Mouse (Mus musculus): ENCODE measurements at regions not wholly inside any gene's neighbourhood (a gene's known extent, or its start where the extent isn't known, plus 50 kb on each side); places are given as distances from the start of the nearest gene placed in this dataset.

DNA sequence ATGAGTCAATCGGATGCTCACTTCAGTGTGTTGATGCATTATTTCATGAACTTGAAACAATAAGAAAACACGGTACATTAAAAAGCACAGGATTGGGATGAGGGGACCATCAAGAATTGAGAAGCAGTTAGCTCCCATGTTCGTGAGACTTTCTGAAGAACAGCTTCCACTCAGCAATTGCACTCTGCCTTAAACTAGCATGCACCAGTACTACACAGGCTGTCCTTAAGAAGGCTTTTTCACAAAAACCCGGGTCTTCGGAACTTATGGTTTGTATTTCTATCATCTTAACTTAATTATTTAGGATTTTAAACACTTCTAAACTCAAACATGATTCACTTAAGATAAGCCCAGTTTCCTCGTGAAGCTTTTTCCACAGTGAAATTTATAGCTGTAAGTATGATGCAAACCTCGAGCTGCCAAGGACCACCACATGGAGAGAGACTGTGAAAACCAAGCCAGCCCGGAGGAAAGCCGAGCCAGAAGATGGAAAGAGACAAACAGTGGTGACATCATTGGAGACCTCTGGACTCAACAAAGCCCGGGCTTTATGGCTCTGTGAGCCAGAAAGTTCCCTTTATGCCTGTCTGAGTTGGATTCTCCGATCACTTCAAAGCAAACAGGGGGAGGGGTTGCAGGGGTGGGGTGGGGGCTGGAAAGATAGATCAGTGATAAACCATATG, 162.7 kb upstream of the Atp2b1 start:
- no peak for DNase-seq (ENCODE audit: low spot score)

DNA sequence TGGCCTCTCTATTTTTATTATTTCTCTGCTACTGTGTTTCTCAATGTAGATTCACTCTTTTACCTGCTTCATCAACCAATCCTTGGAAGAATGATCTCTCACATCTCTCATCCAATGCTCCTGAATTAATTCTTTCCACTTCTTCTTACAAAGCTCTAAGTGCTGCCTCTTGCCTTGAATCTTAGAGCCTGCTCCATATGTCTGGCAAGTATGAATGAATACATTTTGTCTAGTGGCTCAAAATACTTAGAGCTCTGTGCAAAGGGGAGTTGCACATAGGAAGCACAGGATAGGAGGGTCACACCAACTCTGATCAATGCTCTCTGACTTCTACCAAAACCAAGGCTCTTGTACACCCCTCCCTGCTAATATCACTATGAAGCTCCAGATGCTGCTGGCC, 153.1 kb upstream of the Atp2b1 start:
- DNase-seq (ENCODE audit: low spot score): no peak

- no peak for DNase-seq (ENCODE audit: low spot score)
Measured at GRCm38 (mm10) chr10:98765786-98766419, 148.3 kb upstream of the Atp2b1 start.

- DNase-seq (ENCODE audit: low spot score): no peak
Measured at GRCm38 (mm10) chr10:98779783-98780182, 134.4 kb upstream of the Atp2b1 start.

DNA sequence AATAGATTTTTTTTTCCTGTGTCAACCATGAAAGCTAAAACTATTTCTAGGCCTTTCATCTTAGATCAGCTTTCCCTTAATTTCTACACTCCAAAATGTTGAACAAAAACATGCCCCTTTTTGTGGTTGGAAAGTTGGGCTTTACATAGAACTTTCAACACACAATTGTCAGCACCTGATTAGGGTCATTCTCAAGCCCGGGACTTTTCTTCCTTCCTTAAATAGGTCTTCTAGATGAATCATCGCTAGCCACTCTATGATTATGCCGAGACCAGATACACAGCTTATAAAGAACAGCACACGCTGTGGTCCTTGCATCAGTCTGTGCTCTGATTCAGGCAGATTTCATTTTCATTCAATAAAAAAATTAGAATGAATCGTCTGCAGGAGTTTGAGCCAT, 133.3 kb upstream of the Atp2b1 start:
- DNase-seq (ENCODE audit: low spot score): no peak

DNA sequence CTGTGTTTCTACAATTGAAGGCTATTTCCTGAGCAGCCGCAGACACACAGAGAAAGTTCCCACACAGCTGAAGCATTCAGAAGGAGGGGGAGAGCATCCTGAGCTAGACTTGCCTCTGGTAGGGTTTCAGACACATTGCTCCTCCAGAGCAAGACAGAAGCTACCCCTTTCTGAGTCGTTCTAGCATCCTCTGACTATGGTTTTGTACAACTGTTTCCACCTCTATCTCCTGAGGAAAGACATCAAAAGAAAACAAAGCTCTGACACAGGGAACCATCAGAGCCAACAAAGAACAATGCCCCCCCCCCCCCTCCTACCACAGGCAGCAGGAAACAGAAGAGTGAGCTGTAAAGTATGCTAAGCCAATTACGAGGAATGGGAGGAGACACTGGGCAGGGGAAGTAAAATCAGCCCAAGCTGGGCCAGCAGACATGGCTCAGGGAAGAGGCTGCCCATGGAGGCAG, 132.3 kb upstream of the Atp2b1 start:
- peak; percentile 49 for DNase-seq (ENCODE audit: low spot score)

DNA sequence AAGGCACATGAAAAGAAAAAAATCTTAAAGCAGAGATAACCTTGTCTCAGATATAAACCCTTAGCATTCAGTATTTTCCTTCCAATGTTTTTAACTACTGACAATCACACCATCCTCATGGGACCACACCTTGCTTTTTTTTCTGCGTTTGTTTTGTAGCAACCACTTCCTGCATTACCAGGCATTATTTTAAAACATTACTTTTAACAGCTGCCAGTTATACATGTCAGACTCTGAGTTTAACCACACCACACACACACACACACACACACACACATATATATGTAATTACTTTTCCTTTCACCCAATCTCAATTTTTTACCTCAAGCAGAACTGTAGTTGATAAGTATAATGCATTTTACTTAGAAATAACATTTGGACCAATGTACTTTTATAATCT, 128.8 kb upstream of the Atp2b1 start:
- DNase-seq (ENCODE audit: low spot score): no peak

DNA sequence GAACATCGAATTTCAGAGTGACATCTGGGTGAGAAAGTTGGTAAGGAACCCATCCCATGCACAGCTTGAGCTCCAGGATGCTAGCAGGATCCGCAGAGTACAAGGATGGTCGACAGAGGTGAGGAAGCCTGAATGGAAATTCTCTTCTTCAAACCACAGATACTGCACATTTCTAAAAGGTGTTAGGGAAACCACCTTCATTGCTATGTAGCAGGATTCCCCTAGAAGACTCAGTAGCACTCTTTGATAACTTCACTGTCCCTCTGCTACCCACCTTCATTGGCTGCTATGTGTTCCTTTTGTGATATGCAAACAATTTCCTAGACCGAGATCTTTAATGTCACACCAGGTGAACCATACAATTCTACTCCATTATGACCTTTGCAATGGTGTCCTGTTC, 128.1 kb upstream of the Atp2b1 start:
- no peak for DNase-seq (ENCODE audit: low spot score)

- DNase-seq (ENCODE audit: low spot score): no peak
Measured at GRCm38 (mm10) chr10:98789763-98790162, 124.4 kb upstream of the Atp2b1 start.

- DNase-seq (ENCODE audit: low spot score): no peak
Measured at GRCm38 (mm10) chr10:98790456-98790855, 123.8 kb upstream of the Atp2b1 start.

DNA sequence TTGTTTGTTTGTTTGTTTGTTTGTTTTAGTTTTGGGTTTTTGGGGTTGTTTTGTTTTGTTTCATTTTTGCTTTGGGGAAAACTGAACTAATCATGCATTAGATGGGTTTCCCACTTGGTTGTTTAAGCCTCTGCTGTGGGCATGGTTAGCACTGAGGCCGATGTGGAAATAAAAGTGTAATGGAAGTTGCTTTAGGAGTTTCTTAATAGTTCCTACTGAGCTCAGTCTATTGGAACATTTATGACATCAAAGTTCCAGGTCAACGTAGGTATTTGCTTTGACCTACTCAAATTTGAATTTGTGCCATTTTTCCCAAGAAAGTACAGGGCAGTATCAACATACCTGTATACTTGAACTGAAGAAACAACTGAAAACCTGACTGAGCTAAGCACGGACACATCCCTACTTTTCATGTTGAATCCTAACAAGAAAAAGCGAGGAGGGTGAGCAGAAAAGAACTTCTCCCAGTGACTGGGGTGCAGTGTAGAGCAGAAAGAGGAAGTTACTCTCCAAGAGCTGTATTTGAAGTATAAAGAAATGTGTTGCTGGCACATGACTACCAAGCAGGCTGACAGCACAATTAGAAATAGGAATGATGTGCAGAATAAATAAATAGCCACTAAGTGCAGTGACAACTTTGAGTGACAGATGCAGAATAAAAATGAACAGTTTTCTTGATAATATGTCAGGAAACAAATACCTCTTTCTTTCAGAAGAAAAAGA, 122.0 kb upstream of the Atp2b1 start:
- DNase-seq (ENCODE audit: low spot score): no peak

- DNase-seq (ENCODE audit: low spot score): no peak
Measured at GRCm38 (mm10) chr10:98793926-98794536, 120.2 kb upstream of the Atp2b1 start.

DNA sequence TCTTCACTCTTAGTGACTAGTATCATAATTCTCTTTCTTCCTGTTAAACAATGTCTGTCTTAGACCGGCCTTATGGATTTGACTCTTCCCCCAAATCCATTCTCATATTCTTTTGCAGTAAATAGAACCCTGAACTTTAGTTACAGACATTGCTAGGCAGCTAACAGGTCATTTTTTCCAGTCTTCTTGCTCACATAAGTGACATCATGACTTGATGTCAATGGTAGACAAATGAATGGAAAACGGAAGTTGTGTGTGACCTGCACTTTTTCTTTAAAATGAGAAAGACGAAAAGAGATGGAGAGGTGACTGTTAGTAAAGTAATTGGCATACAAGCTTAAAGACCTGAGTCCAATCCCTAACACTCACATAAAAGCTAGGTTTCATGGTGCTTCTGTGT, 118.2 kb upstream of the Atp2b1 start:
- no peak for DNase-seq (ENCODE audit: low spot score)

DNA sequence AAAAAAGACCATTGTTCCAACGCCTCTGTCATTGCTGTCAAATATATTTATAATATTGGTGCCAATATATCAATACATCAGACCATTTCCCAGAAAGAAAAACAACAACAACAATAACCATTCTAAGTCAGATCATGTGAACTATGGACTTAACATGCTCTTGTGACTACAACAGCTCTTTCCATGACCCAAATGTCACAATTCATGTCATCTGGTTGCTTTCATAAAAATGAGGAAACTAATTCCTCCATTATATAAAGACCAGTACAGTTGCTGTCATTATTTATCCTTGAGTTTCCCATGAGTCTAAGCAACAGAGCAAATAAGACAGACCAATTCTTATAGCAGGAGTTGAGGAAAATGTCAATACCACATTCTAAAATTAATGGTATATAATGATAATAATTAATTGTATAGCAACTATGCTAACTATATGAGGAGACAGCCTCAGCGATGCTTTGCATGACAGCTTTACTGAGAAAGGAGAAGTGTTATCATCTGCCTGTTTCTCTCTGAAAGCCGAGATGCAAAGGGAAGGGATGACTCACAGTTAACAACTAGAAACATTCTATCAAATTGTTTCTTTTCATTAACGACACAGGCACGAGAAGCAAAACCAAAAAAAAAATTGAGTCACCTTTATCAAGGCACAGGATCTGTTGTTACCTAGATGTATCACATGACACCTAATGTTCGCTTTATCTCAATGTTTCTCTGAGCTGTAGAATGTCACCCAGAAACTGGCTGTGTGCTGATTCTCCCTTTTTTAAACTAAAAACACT, 115.4 kb upstream of the Atp2b1 start:
- DNase-seq (ENCODE audit: low spot score): no peak

DNA sequence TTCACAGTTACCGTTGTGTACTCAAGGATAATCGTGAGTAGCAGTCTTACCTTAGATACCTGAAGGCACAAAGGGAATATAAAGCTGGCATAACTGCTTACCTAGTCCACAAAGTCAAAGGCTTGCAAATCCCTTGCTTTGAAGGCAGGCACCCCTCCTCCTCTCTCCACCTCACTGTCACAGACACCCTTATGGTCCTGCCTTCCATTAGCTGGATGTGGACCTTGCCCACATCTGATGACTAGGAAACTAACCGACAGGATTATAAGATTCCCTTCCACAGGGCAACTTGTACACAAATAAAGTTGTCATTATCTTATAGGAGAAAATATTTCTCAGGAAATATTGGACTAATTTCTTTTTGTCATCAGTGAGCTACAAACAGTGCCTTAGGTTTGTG, 114.4 kb upstream of the Atp2b1 start:
- DNase-seq (ENCODE audit: low spot score): no peak

- DNase-seq (ENCODE audit: low spot score): no peak
Measured at GRCm38 (mm10) chr10:98800949-98801348, 113.3 kb upstream of the Atp2b1 start.

DNA sequence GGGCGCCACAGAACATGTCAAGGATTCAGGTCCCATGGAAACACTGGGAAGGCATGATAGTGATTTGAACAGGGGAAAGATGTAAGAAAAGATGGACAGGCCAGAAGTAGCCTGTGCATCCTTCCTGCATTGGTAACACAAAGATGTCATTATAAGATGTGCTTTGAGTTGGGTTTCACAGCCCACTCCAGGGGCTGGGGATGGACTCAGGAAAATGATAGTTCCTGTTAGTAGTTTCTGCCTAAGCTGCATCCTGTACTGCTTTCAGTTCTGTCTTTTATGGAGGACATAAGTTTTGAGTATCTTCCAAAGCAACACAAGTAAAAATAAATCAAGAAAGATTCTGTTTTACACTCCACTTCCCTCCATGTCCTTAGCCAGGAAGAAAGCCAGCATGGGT, 109.2 kb upstream of the Atp2b1 start:
- no peak for DNase-seq (ENCODE audit: low spot score)

- DNase-seq (ENCODE audit: low spot score): no peak
Measured at GRCm38 (mm10) chr10:98806798-98807535, 107.2 kb upstream of the Atp2b1 start.

GRCm38 (mm10) chr10:98808644-98809043, 105.6 kb upstream of the Atp2b1 start:
- DNase-seq (ENCODE audit: low spot score): no peak

DNA sequence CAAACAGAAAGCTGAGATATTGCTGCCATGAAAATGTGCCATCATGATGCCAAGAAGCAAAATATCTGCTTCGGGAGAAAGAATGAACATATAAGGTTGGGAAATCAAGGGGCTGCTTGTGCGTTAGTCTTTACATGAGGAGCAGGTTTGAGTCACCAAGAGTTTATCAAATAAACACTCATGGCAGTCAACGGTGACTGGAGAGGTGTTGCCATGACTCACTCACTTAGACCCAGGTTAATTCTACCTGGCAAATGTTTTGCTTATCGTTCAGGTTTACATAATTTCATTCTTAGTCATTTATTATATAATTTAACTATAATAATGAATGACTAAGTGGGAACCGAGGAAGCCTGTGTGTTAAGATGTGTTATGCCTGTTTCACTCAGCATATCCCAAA, 85.2 kb upstream of the Atp2b1 start:
- no peak for DNase-seq (ENCODE audit: low spot score)

DNA sequence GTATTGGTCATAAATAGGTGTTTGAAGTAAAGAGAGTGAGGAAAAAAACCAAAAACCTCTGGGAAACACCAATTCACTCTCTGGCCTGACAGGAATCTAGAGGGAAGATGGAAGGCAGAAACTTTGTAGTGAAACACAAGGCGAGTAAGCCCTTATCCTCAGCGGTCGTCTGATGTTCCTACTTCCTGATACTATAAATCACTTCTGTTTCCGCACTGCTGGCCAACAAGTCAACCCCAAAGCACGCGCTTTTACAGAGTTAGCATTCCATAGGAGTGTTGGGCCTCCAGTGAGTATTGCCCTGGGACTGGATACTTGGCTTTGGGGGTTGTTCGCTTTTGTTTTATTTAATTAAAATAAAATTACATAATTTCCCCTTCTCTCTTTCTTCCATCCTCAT, 82.7 kb upstream of the Atp2b1 start:
- no peak for DNase-seq (ENCODE audit: low spot score)
